Mouse (Mus musculus) lung, postnatal 10 days (tissue): ENCODE results near the gene Olfr160.

Experiments used
- DNase-seq: peaks from one replicate; pipeline ENCODE4 v3.0.0; 2021

The Olfr160 gene

GRCm38 (mm10) chr9:37716150-37716549 is at the start of gene Olfr160:
TSS of gene Olfr160 (minus strand) at chr9:37716250.
- DNase-seq = no peak

- no peak for DNase-seq
These were observed 46.5 kb upstream of the Olfr160 start for GRCm38 (mm10) chr9:37762541-37762940.

- no peak for DNase-seq
These were observed 45.7 kb upstream of the Olfr160 start for GRCm38 (mm10) chr9:37761728-37762127.

GRCm38 (mm10) chr9:37752006-37752405 is 36.0 kb upstream of the Olfr160 start:
- DNase-seq = no peak

- DNase-seq = no peak
These were observed 35.4 kb upstream of the Olfr160 start for GRCm38 (mm10) chr9:37751467-37751866.

- DNase-seq = no peak
These were observed 34.4 kb upstream of the Olfr160 start for GRCm38 (mm10) chr9:37750319-37751075.

GRCm38 (mm10) chr9:37744806-37745205 is 28.8 kb upstream of the Olfr160 start, which contains the start of gene Olfr874:
TSS of gene Olfr874 (plus strand) at chr9:37745106.
- DNase-seq = no peak

GRCm38 (mm10) chr9:37734310-37734709 is 18.3 kb upstream of the Olfr160 start:
- DNase-seq = no peak

- peak; percentile 13 for DNase-seq
These were observed 25.9 kb downstream of the Olfr160 start for GRCm38 (mm10) chr9:37689970-37690686.

- no peak for DNase-seq
These were observed 28.1 kb downstream of the Olfr160 start for GRCm38 (mm10) chr9:37687941-37688303.

- no peak for DNase-seq
These were observed 28.6 kb downstream of the Olfr160 start for GRCm38 (mm10) chr9:37687288-37687940.

GRCm38 (mm10) chr9:37681123-37681522 is 34.9 kb downstream of the Olfr160 start:
- no peak for DNase-seq

- no peak for DNase-seq
These were observed 40.8 kb downstream of the Olfr160 start for GRCm38 (mm10) chr9:37675287-37675686.

- DNase-seq = no peak
These were observed 45.8 kb downstream of the Olfr160 start for GRCm38 (mm10) chr9:37670261-37670660.

GRCm38 (mm10) chr9:37669678-37670077 is 46.4 kb downstream of the Olfr160 start:
- DNase-seq = no peak

GRCm38 (mm10) chr9:37669115-37669514 is 46.9 kb downstream of the Olfr160 start, which contains the start of gene Panx3:
TSS of gene Panx3 (minus strand) at chr9:37669235.
- no peak for DNase-seq

- no peak for DNase-seq
These were observed 50.0 kb downstream of the Olfr160 start for GRCm38 (mm10) chr9:37666045-37666444.

- DNase-seq = no peak
These were observed 51.4 kb downstream of the Olfr160 start for GRCm38 (mm10) chr9:37664604-37665003.

- DNase-seq = no peak
These were observed 52.8 kb downstream of the Olfr160 start for GRCm38 (mm10) chr9:37663210-37663609.

- no peak for DNase-seq
These were observed 56.6 kb downstream of the Olfr160 start for GRCm38 (mm10) chr9:37659413-37659812.
